Mouse (Mus musculus) hematopoietic multipotent progenitor cell, adult 10-12 weeks (in vitro differentiated cells): Measurements from ENCODE around the gene 9230110F15Rik. TPM values are rescaled to one million over a fixed set of nuclear protein-coding genes. Genes with fewer than 3 reads are reported as not detected.

Source experiments
- polyA plus RNA-seq: library from polyadenylated mRNA; stranded (reverse); fragments of >175 nt; gene quantifications from 2 replicates; pipeline ENCODE4 v1.2.3, GENCODE M21; 2012; ENCODE audit warnings: low replicate concordance

Gene 9230110F15Rik
- not detected in 2 replicates for polyA plus RNA-seq

GRCm38 (mm10) chr9:35844050-35844449, at the start of gene 9230110F15Rik:
Gene 9230110F15Rik, minus strand, starts transcription at chr9:35844150.

GRCm38 (mm10) chr9:35790001-35790400, 53.9 kb downstream of the 9230110F15Rik start, which contains the start of the genes Gm27235 and D730048I06Rik:
Gene Gm27235, minus strand, starts transcription at chr9:35790101.
Gene D730048I06Rik, minus strand, starts transcription at chr9:35790112.

Other genes with a start within 250 kb of the 9230110F15Rik start
- not detected in 2 replicates for gene Pate4, start 232.2 kb downstream of the 9230110F15Rik start, polyA plus RNA-seq
- gene Pate3, start 195.9 kb downstream of the 9230110F15Rik start, polyA plus RNA-seq = not detected in 2 replicates
- gene Pate1, start 156.8 kb downstream of the 9230110F15Rik start, polyA plus RNA-seq = not detected in 2 replicates
- not detected in 2 replicates for gene Gm17677, start 103.1 kb downstream of the 9230110F15Rik start, polyA plus RNA-seq
- not detected in 2 replicates for gene Gm17727, start 66.0 kb downstream of the 9230110F15Rik start, polyA plus RNA-seq
- not detected in 2 replicates for gene Gm27235, start 54.0 kb downstream of the 9230110F15Rik start, polyA plus RNA-seq
- not detected in 2 replicates for gene D730048I06Rik, start 54.0 kb downstream of the 9230110F15Rik start, polyA plus RNA-seq
- gene 9230113P08Rik, start 64.3 kb upstream of the 9230110F15Rik start, polyA plus RNA-seq = not detected in 2 replicates